Mouse (Mus musculus): ENCODE data around the gene Btbd35f3.
"Not testable (repeated sequence)": the region's sequence is repeated elsewhere in the genome, so short reads cannot be mapped to it uniquely, and the experiment has no call there.

The Btbd35f3 gene

GRCm38 (mm10) chrX:4037374-4037773, at the start of gene Btbd35f3:
Gene Btbd35f3, plus strand, starts transcription at chrX:4037674.
- not testable (repeated sequence) for H3K27me3 ChIP-seq (ENCODE audit: control insufficient read depth, insufficient read depth, low read length, poor library complexity, severe bottlenecking); H3K36me3 ChIP-seq (ENCODE audit: control insufficient read depth, insufficient read depth, low read length, poor library complexity, severe bottlenecking); DNase-seq (ENCODE audit: low read depth, low spot score)
